Mouse (Mus musculus) embryonic facial prominence, embryonic 13.5 days (tissue): ENCODE data around the gene Crk. TPM values are rescaled to one million over a fixed set of nuclear protein-coding genes. Genes with fewer than 3 reads are reported as not detected.

Experiments
- ATAC-seq: fragments of 200-750 bp; cut with Nextera tagmentation; 2 replicates; pipeline ENCODE4 v1.8.0; 2017; ENCODE audit warnings: low read depth; ENCODE audit not compliant: insufficient number of reproducible peaks, insufficient read depth, low FRiP score, low TSS enrichment
- H3K27ac ChIP-seq: fragments of 300-500 bp; sonication (generic); 2 replicates; pipeline ENCODE4 v1.5.1; 2015; ENCODE audit warnings: moderate library complexity, mild to moderate bottlenecking, inconsistent platforms
- H3K27me3 ChIP-seq: fragments of 300-500 bp; sonication (generic); 2 replicates; pipeline ENCODE4 v1.6.1; 2015; ENCODE audit warnings: mild to moderate bottlenecking, inconsistent platforms
- H3K36me3 ChIP-seq: fragments of 300-500 bp; sonication (generic); 2 replicates; pipeline ENCODE4 v1.6.1; 2015; ENCODE audit warnings: mild to moderate bottlenecking, inconsistent platforms
- H3K4me1 ChIP-seq: fragments of 300-500 bp; sonication (generic); 2 replicates; pipeline ENCODE4 v1.6.1; 2015; ENCODE audit warnings: inconsistent platforms
- H3K4me2 ChIP-seq: fragments of 300-500 bp; sonication (generic); 2 replicates; pipeline ENCODE4 v1.6.1; 2015; ENCODE audit warnings: moderate library complexity, mild to moderate bottlenecking, inconsistent platforms
- H3K4me3 ChIP-seq: fragments of 300-500 bp; sonication (generic); 2 replicates; pipeline ENCODE4 v1.5.1; 2015; ENCODE audit warnings: mild to moderate bottlenecking, inconsistent platforms
- H3K9ac ChIP-seq: fragments of 300-500 bp; sonication (generic); 2 replicates; pipeline ENCODE4 v1.6.1; 2015; ENCODE audit warnings: mild to moderate bottlenecking, inconsistent platforms
- H3K9me3 ChIP-seq: fragments of 300-500 bp; sonication (generic); 2 replicates; pipeline ENCODE4 v1.6.1; 2016; ENCODE audit warnings: inconsistent platforms
- WGBS: fragments of 180-500 bp; shearing (Covaris S2); methylation state at CpG from one replicate; pipeline ENCODE4 v1.1.7; 2015; ENCODE audit warnings: mixed read lengths; 5-methylcytosine and 5-hydroxymethylcytosine counted together
- polyA plus RNA-seq: library from polyadenylated mRNA; unstranded; fragments of >200 nt; fragmentation: Nextera tagmentation; extraction: Ambion mirVana; gene quantifications from 2 replicates; pipeline ENCODE4 v1.2.1, GENCODE M21; 2015

Gene Crk
- polyA plus RNA-seq, 1 experiment from 2014 or later, result 123 TPM

- ATAC-seq, result no peak
These were observed 22.2 kb upstream of the Crk start for GRCm38 (mm10) chr11:75656621-75657590.

GRCm38 (mm10) chr11:75657841-75658240 is 21.2 kb upstream of the Crk start:
- no peak for ATAC-seq
- H3K9me3 ChIP-seq, result no peaks in the 10 kb centered on the region
- peaks cover 33% of the 10 kb centered on the region for H3K4me1 ChIP-seq
- H3K36me3 ChIP-seq, result peaks cover 50% of the 10 kb centered on the region
- no peak overlapping the region for H3K27ac ChIP-seq
- no peak overlapping the region for H3K9ac ChIP-seq
- H3K27me3 ChIP-seq, result peaks cover 17% of the 10 kb centered on the region
- H3K4me2 ChIP-seq, result no peak overlapping the region
- no peak overlapping the region for H3K4me3 ChIP-seq

More at GRCm38 (mm10) chr11:75656621-75657590, 22.2 kb upstream of the Crk start:
- no peaks in the 10 kb centered on the region for H3K9me3 ChIP-seq
- H3K36me3 ChIP-seq, result peaks cover 40% of the 10 kb centered on the region
- peak overlapping the region; percentile 84 for H3K4me2 ChIP-seq
- H3K27me3 ChIP-seq, result peaks cover 25% of the 10 kb centered on the region
- H3K9ac ChIP-seq, result peak overlapping the region; percentile 86
- H3K4me3 ChIP-seq, result peak overlapping the region; percentile 82
- WGBS, result 63% methylated on average over 19 of the region's 20 CpGs
- H3K4me1 ChIP-seq, result peaks cover 41% of the 10 kb centered on the region
- 0 out of 2 replicates have a peak overlapping the region, but pooled peaks have one; percentile 77 for H3K27ac ChIP-seq

GRCm38 (mm10) chr11:75658311-75658710 is 20.7 kb upstream of the Crk start:
- Histone ChIP-seq H3K9ac (no peak overlapping the region), H3K36me3 (peaks cover 54% of the 10 kb centered on the region), H3K4me3 (no peak overlapping the region), H3K4me1 (peaks cover 31% of the 10 kb centered on the region), H3K27me3 (peaks cover 13% of the 10 kb centered on the region), H3K9me3 (no peaks in the 10 kb centered on the region), H3K27ac (no peak overlapping the region), H3K4me2 (no peak overlapping the region)
- 93% methylated on average over 13 of the region's 13 CpGs for WGBS
- no peak for ATAC-seq

- Histone ChIP-seq H3K4me2 (no peak overlapping the region), H3K27me3 (0 out of 2 replicates have a peak, but pooled peaks cover 6% of the 10 kb centered on the region), H3K9ac (no peak overlapping the region), H3K9me3 (no peaks in the 10 kb centered on the region), H3K27ac (no peak overlapping the region), H3K4me3 (no peak overlapping the region), H3K4me1 (peaks cover 23% of the 10 kb centered on the region), H3K36me3 (peaks cover 58% of the 10 kb centered on the region)
- 82% methylated on average over 14 of the region's 14 CpGs for WGBS
- no peak for ATAC-seq
These were observed 19.9 kb upstream of the Crk start for GRCm38 (mm10) chr11:75658996-75659750.

GRCm38 (mm10) chr11:75660081-75660590 is 18.9 kb upstream of the Crk start:
- Histone ChIP-seq H3K27me3 (no peaks in the 10 kb centered on the region), H3K4me2 (no peak overlapping the region), H3K9me3 (no peaks in the 10 kb centered on the region), H3K36me3 (peaks cover 64% of the 10 kb centered on the region), H3K4me1 (peaks cover 14% of the 10 kb centered on the region), H3K9ac (no peak overlapping the region), H3K4me3 (no peak overlapping the region), H3K27ac (no peak overlapping the region)
- ATAC-seq, result no peak
- WGBS, result 89% methylated on average over 12 of the region's 12 CpGs

- H3K36me3 ChIP-seq, result peaks cover 74% of the 10 kb centered on the region
- H3K4me3 ChIP-seq, result no peak overlapping the region
- H3K27ac ChIP-seq, result no peak overlapping the region
- no peak overlapping the region for H3K9ac ChIP-seq
- no peak overlapping the region for H3K4me2 ChIP-seq
- no peaks in the 10 kb centered on the region for H3K27me3 ChIP-seq
- no peak for ATAC-seq
- WGBS, result 91% methylated on average over 21 of the region's 21 CpGs
- H3K9me3 ChIP-seq, result no peaks in the 10 kb centered on the region
- H3K4me1 ChIP-seq, result peaks cover 13% of the 10 kb centered on the region
These were observed 17.9 kb upstream of the Crk start for GRCm38 (mm10) chr11:75660941-75661800.

GRCm38 (mm10) chr11:75662131-75662530 is 16.9 kb upstream of the Crk start:
- Histone ChIP-seq H3K4me2 (no peak overlapping the region), H3K4me3 (no peak overlapping the region), H3K4me1 (peaks cover 4% of the 10 kb centered on the region; the same call in 1 of the 2 replicates), H3K9me3 (no peaks in the 10 kb centered on the region), H3K9ac (no peak overlapping the region), H3K36me3 (peaks cover 84% of the 10 kb centered on the region), H3K27ac (no peak overlapping the region), H3K27me3 (no peaks in the 10 kb centered on the region)
- no peak for ATAC-seq
- WGBS, result 89% methylated on average over 7 of the region's 7 CpGs

- WGBS, result 93% methylated on average over 6 of the region's 6 CpGs
- Histone ChIP-seq H3K4me3 (no peak overlapping the region), H3K27me3 (no peaks in the 10 kb centered on the region), H3K36me3 (peaks cover 90% of the 10 kb centered on the region), H3K4me1 (no peaks in the 10 kb centered on the region), H3K4me2 (no peak overlapping the region), H3K27ac (no peak overlapping the region), H3K9me3 (no peaks in the 10 kb centered on the region), H3K9ac (no peak overlapping the region)
- no peak for ATAC-seq
These were observed 12.8 kb upstream of the Crk start for GRCm38 (mm10) chr11:75666296-75666695.

GRCm38 (mm10) chr11:75668621-75669020 is 10.4 kb upstream of the Crk start:
- ATAC-seq, result no peak
- Histone ChIP-seq H3K27ac (no peak overlapping the region), H3K9ac (no peak overlapping the region), H3K4me2 (no peak overlapping the region), H3K27me3 (no peaks in the 10 kb centered on the region), H3K4me3 (no peak overlapping the region), H3K9me3 (no peaks in the 10 kb centered on the region), H3K4me1 (no peaks in the 10 kb centered on the region), H3K36me3 (peaks cover 91% of the 10 kb centered on the region)
- WGBS, result 87% methylated on average over 3 of the region's 3 CpGs

- WGBS, result 85% methylated on average over 11 of the region's 11 CpGs
- no peaks in the 10 kb centered on the region for H3K27me3 ChIP-seq
- H3K9me3 ChIP-seq, result no peaks in the 10 kb centered on the region
- H3K4me2 ChIP-seq, result no peak overlapping the region
- ATAC-seq, result no peak
- no peak overlapping the region for H3K4me3 ChIP-seq
- peaks cover 91% of the 10 kb centered on the region for H3K36me3 ChIP-seq
- H3K4me1 ChIP-seq, result no peaks in the 10 kb centered on the region
- H3K27ac ChIP-seq, result no peak overlapping the region
- no peak overlapping the region for H3K9ac ChIP-seq
These were observed 9.7 kb upstream of the Crk start for GRCm38 (mm10) chr11:75669176-75669852.
